Mouse (Mus musculus) embryonic stem cell, embryonic (primary cell): ENCODE measurements at regions not wholly inside any gene's neighbourhood (a gene's known extent, or its start where the extent isn't known, plus 50 kb on each side); places are given as distances from the start of the nearest gene placed in this dataset.

Experiments
- CTCF ChIA-PET, 4 experiments: fragments of 300-600 bp in 2 of 4; fragments of 350-600 bp in 2 of 4; sonication (Branson Sonifier 250); formaldehyde crosslinking; loops; one replicate each; lab custom pipeline; 2022; ENCODE audit warnings: inconsistent platforms in 2 of 4; lab: Charles Lee
- POLR2A ChIA-PET, 4 experiments: fragments of 300-600 bp in 2 of 4; fragments of 350-600 bp in 2 of 4; sonication (Branson Sonifier 250); formaldehyde crosslinking; loops; one replicate each; lab custom pipeline; 2022; ENCODE audit warnings: antibody characterized with exemption in 4 of 4, inconsistent platforms in 1 of 4; lab: Charles Lee

- CTCF ChIA-PET: no interaction called here
- POLR2A ChIA-PET: interaction anchor here in 1 of 4 experiments (0.7 kb wide), 1 partner anchor 47 kb away, joined by 3 read pairs; no protein-coding TSS in a partner anchor
Observed at GRCm38 (mm10) chr12:6638761-6639281, 1263.3 kb upstream of the Klhl29 start.

- CTCF ChIA-PET: interaction anchor here in 1 of 4 experiments (0.7 kb wide), 1 partner anchor 65 kb away, joined by 4 read pairs; no protein-coding TSS in a partner anchor
- POLR2A ChIA-PET: no interaction called here
Observed at GRCm38 (mm10) chr12:6637771-6638305, 1262.4 kb upstream of the Klhl29 start.

GRCm38 (mm10) chr12:6622575-6623146, 1247.2 kb upstream of the Klhl29 start:
- CTCF ChIA-PET: no interaction called here
- POLR2A ChIA-PET: no interaction called here

- ChIA-PET POLR2A (no interaction called here), CTCF (no interaction called here)
Observed at GRCm38 (mm10) chr12:6601111-6601510, 1225.6 kb upstream of the Klhl29 start.

GRCm38 (mm10) chr12:6595484-6595883, 1220.0 kb upstream of the Klhl29 start:
- CTCF ChIA-PET: interaction anchor here in 2 of 4 experiments (0.6 kb wide), 2 partner anchors 648 to 1648 kb away, joined by 4 to 8 read pairs; no protein-coding TSS in a partner anchor
- POLR2A ChIA-PET: interaction anchor here in 2 of 4 experiments (0.6 to 1.0 kb wide), 3 partner anchors 14 to 348 kb away, joined by 4 read pairs; no protein-coding TSS in a partner anchor

GRCm38 (mm10) chr12:6590231-6590630, 1214.7 kb upstream of the Klhl29 start:
- ChIA-PET CTCF (no interaction called here), POLR2A (no interaction called here)

- ChIA-PET POLR2A (interaction anchor here in 1 of 4 experiments (0.6 to 0.7 kb wide), 2 partner anchors 399 to 696 kb away, joined by 3 read pairs; no protein-coding TSS in a partner anchor), CTCF (no interaction called here)
Observed at GRCm38 (mm10) chr12:6588031-6588701, 1212.7 kb upstream of the Klhl29 start.

GRCm38 (mm10) chr12:6580195-6580594, 1204.7 kb upstream of the Klhl29 start:
- POLR2A ChIA-PET: no interaction called here
- CTCF ChIA-PET: no interaction called here

- ChIA-PET POLR2A (interaction anchor here in 1 of 4 experiments (1.1 kb wide), 1 partner anchor 19 kb away, joined by 4 read pairs; no protein-coding TSS in a partner anchor), CTCF (no interaction called here)
Observed at GRCm38 (mm10) chr12:6576866-6577360, 1201.4 kb upstream of the Klhl29 start.
